Mouse (Mus musculus) midbrain, embryonic 14.5 days (tissue): ENCODE data around the gene Miox. TPM values are rescaled to one million over a fixed set of nuclear protein-coding genes. Genes with fewer than 3 reads are reported as not detected.
A peak's percentile ranks its signal among the peaks of the same experiment; 100 is the strongest.

Source experiments
- ATAC-seq: fragments of 200-750 bp; cut with Nextera tagmentation; 2 replicates; pipeline ENCODE4 v1.8.0; 2017; ENCODE audit warnings: moderate number of reproducible peaks, moderate library complexity; ENCODE audit not compliant: low FRiP score, low TSS enrichment
- DNase-seq: peaks from one replicate; pipeline ENCODE4 v3.0.0-alpha.2; 2015
- H3K27ac ChIP-seq: fragments of 300-500 bp; sonication (generic); replicated peaks from 2 replicates; pipeline ENCODE4 v1.5.1; 2014; ENCODE audit warnings: mild to moderate bottlenecking, low read depth, low read length, moderate library complexity
- H3K27me3 ChIP-seq: fragments of 300-500 bp; sonication (generic); 2 replicates; pipeline ENCODE4 v1.6.1; 2014; ENCODE audit warnings: low read length, control low read depth, mixed read lengths; ENCODE audit not compliant: control insufficient read depth, insufficient read depth
- H3K36me3 ChIP-seq: fragments of 300-500 bp; sonication (generic); 2 replicates; pipeline ENCODE4 v1.6.1; 2014; ENCODE audit warnings: low read length, control low read depth; ENCODE audit not compliant: control insufficient read depth, insufficient read depth
- H3K4me1 ChIP-seq: fragments of 300-500 bp; sonication (generic); 2 replicates; pipeline ENCODE4 v1.6.1; 2014; ENCODE audit warnings: mild to moderate bottlenecking, antibody characterized with exemption, low read length, control low read depth; ENCODE audit not compliant: control insufficient read depth, insufficient read depth
- H3K4me2 ChIP-seq: fragments of 300-500 bp; sonication (generic); 2 replicates; pipeline ENCODE4 v1.6.1; 2014; ENCODE audit warnings: mild to moderate bottlenecking, low read length, moderate library complexity
- H3K4me3 ChIP-seq: fragments of 300-500 bp; sonication (generic); replicated peaks from 2 replicates; pipeline ENCODE4 v1.5.1; 2014; ENCODE audit warnings: low read depth, low read length
- H3K9ac ChIP-seq: fragments of 300-500 bp; sonication (generic); replicated peaks from 2 replicates; pipeline ENCODE4 v1.6.1; 2014; ENCODE audit warnings: mild to moderate bottlenecking, low read length, moderate library complexity
- H3K9me3 ChIP-seq: fragments of 300-500 bp; sonication (generic); 2 replicates; pipeline ENCODE4 v1.6.1; 2016; ENCODE audit warnings: low read length, control low read depth, mixed read lengths; ENCODE audit not compliant: control insufficient read depth
- WGBS: fragments of 180-500 bp; shearing (Covaris S2); extraction: QIAGEN DNeasy Blood & Tissue Kit; methylation state at CpG from one replicate; pipeline ENCODE4 v1.1.7; 2014; 5-methylcytosine and 5-hydroxymethylcytosine counted together
- polyA plus RNA-seq: library from polyadenylated mRNA; unstranded; fragments of >200 nt; fragmentation: Nextera tagmentation; extraction: Ambion mirVana; gene quantifications from 2 replicates; pipeline ENCODE4 v1.2.1, GENCODE M21; 2014

Gene Miox
- polyA plus RNA-seq, 1 experiment from 2014 or later = not detected

DNA sequence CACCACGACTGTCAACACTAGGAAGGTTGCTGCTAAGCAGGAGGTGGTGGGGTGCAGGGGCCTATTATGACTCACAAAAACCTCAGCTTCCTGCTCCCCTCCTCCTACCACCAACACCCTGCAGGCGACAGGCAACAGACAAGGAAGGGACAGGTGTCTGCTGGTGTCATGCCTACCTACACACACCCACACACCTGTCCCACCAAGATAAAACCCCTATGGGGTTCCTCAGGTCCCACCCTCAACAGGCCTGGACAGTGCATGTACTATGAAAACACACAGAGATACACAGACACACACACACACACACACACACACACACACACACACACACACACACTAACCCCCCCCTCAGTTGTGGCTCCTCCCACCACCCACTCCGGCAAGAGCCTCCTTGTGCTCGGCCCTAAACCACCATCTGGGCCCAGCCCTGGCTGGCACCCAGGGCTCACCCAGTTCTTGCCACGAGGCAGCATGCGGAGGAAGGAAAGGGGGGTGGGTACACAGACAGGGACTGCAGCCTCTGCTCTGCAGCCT, 24.2 kb upstream of the Miox start:
- Histone ChIP-seq H3K27me3 (no peaks in the 10 kb centered on the region), H3K4me1 (peaks cover 22% of the 10 kb centered on the region), H3K27ac (no peak overlapping the region), H3K4me2 (no peak overlapping the region), H3K4me3 (no peak overlapping the region), H3K36me3 (peaks cover 28% of the 10 kb centered on the region), H3K9me3 (no peaks in the 10 kb centered on the region), H3K9ac (no peak overlapping the region)
- no peak for DNase-seq
- no peak for ATAC-seq
- 75% methylated on average over 6 of the region's 6 CpGs for WGBS

DNA sequence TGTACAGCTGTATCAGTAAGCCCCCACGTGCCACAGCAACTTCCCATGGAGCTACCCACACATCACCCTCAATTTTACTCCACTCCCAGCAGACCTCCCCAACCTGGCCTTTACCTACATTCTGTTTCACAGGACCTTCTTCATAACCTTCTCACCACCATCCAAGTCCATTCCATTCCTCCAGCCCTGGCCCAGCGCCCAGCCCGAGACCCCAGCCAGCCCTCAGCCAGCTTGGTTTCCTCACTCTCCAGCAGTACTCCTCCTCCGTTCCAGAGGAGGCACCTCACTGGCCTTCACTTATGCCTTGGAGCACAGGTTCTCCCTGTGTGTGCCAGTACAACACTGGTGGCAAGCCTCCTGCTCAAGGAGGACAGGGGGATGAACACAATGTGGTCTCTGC, 20.8 kb upstream of the Miox start:
- H3K4me1 ChIP-seq = peaks cover 22% of the 10 kb centered on the region
- H3K36me3 ChIP-seq = no peaks in the 10 kb centered on the region
- DNase-seq (no peak), ATAC-seq (no peak)
- H3K4me2 ChIP-seq = peak overlapping the region; percentile 86
- peak overlapping the region; percentile 95; the same call in 1 of the 2 replicates for H3K4me3 ChIP-seq
- peak overlapping the region; percentile 23; the same call in 1 of the 2 replicates for H3K9ac ChIP-seq
- H3K27me3 ChIP-seq = no peaks in the 10 kb centered on the region
- 81% methylated on average over 4 of the region's 4 CpGs for WGBS
- no peak overlapping the region for H3K27ac ChIP-seq
- no peaks in the 10 kb centered on the region for H3K9me3 ChIP-seq

DNA sequence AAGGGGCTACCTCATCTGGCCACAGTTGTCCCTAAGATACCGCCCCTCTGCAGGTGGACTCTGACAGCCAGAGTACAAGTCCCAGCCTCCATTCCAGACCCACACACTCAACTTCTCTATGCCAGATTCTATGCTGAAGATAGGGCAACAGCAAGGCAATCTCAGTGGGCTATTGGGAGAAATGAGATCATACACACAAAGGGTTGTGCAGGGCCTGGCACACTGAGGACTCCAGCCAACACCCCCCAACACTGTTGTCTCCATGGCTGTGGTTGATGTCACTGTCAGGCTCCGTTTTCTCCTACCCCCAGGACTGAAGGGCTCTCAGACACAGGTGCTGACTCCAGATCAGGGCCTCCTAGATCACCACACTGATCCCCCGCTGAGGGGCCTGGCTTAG, 20.1 kb upstream of the Miox start:
- Histone ChIP-seq H3K27ac (no peak overlapping the region), H3K4me1 (peaks cover 22% of the 10 kb centered on the region), H3K4me2 (peak overlapping the region; percentile 86), H3K9me3 (no peaks in the 10 kb centered on the region), H3K9ac (peak overlapping the region; percentile 84), H3K36me3 (no peaks in the 10 kb centered on the region), H3K4me3 (peak overlapping the region; percentile 95), H3K27me3 (no peaks in the 10 kb centered on the region)
- no peak for ATAC-seq
- no peak for DNase-seq
- WGBS = 30% methylated on average over 3 of the region's 3 CpGs

DNA sequence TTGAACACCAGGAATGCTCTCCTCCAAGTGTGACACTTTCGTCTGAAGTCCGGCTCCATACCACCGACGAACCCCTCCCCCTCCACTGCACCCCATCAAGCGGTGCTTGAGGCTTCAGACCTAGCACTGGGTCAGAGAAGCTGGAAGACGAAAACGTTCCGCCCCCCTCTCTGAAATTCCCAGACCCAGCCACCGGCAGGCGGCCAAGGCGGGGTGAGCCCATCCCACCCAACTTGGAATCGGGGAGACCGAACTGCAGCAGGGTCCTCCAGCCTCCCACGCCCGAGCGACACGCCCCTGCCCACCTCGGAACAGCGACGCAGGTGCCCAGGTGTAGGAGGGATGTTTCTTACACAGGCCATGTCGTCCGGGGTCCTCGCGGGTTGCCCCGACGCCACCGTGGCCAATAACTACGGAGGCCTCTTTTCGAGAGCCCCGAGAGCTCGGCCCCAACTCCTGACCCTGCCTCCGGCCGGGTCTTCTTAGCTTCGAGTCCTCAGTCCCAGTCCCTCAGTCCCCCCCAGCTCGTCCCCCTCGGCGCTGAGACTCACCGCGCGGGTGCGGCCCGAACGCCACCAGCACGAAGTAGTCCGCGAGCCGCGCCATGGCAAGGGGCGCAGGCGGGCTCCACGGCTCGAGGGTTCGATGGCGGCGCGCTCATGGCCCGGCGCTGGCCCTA, 19.5 kb upstream of the Miox start:
- Histone ChIP-seq H3K27me3 (no peaks in the 10 kb centered on the region), H3K9ac (peak overlapping the region; percentile 84), H3K9me3 (no peaks in the 10 kb centered on the region), H3K4me3 (peak overlapping the region; percentile 95), H3K4me2 (peak overlapping the region; percentile 86), H3K27ac (peak overlapping the region; percentile 72; the same call in 1 of the 2 replicates), H3K36me3 (no peaks in the 10 kb centered on the region), H3K4me1 (peaks cover 22% of the 10 kb centered on the region)
- WGBS = under 1% methylated on average over 58 of the region's 58 CpGs
- ATAC-seq = peak; percentile 29
- peak; percentile 50 for DNase-seq

DNA sequence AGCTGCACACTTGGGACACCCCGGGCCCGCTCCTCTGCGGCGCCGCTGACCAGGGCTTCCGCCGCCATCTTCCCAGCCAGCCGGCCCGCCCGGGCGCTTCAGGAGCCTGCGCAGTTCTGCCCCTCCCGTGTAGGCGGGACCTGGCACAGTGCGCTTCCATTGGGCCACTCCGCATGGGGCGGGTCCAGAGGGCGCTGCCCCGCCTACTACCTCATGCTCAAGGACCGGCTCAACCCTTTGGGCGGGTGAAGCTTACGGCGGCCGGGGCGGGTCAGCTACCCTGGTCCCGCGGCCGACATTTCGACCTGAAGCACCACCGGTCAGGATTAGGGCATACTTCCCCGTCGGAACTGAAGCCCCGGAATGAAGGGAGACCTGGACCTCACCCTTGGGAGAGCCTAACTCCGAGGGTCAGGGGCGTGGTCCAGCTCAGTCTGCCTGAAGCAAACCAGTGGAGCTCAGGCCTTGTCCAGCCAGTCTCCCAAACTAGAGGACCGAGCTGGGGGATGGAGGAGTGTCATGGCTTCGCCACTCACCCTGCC, 18.9 kb upstream of the Miox start, which contains the start of gene Sbf1:
Gene Sbf1 (minus strand): TSS at position 122 of the 542 bp plus-strand sequence.
- peak; percentile 100 for ATAC-seq
- H3K4me2 ChIP-seq = peak within 1 kb of the TSS; percentile 86
- peak within 1 kb of the TSS; percentile 95 for H3K4me3 ChIP-seq
- H3K9me3 ChIP-seq = no peaks in the 10 kb centered on the region
- H3K27ac ChIP-seq = peak within 1 kb of the TSS; percentile 72
- no peaks in the 10 kb centered on the region for H3K27me3 ChIP-seq
- H3K36me3 ChIP-seq = no peaks in the 10 kb centered on the region
- WGBS = under 1% methylated on average over 37 of the region's 37 CpGs
- peaks cover 21% of the 10 kb centered on the region for H3K4me1 ChIP-seq
- DNase-seq = peak; percentile 98
- H3K9ac ChIP-seq = peak within 1 kb of the TSS; percentile 84

DNA sequence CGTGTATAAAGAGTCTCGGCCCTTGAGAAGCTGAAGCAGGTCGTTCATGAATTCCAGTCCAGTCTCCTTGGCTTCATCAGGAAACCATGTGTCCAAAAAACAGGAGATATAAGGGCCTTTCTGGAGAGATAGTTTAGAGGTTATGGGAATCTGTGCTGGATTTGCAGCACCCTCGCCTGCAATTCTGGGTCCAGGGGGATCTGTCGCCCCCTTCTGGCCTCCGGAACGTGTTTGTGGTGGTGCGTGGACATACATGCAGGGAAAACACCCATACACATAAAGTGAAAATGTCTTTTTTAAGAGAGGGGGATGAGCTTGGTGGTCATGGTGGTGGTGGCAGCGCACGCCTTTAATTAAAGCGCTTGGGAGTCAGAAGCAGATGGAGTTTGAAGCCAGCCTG, 18.1 kb upstream of the Miox start:
- H3K4me1 ChIP-seq = peaks cover 19% of the 10 kb centered on the region
- DNase-seq = no peak
- ATAC-seq = no peak
- no peak overlapping the region for H3K4me3 ChIP-seq
- no peaks in the 10 kb centered on the region for H3K27me3 ChIP-seq
- 62% methylated on average over 11 of the region's 11 CpGs for WGBS
- H3K27ac ChIP-seq = no peak overlapping the region
- no peak overlapping the region for H3K4me2 ChIP-seq
- no peaks in the 10 kb centered on the region for H3K9me3 ChIP-seq
- H3K9ac ChIP-seq = no peak overlapping the region
- no peaks in the 10 kb centered on the region for H3K36me3 ChIP-seq

DNA sequence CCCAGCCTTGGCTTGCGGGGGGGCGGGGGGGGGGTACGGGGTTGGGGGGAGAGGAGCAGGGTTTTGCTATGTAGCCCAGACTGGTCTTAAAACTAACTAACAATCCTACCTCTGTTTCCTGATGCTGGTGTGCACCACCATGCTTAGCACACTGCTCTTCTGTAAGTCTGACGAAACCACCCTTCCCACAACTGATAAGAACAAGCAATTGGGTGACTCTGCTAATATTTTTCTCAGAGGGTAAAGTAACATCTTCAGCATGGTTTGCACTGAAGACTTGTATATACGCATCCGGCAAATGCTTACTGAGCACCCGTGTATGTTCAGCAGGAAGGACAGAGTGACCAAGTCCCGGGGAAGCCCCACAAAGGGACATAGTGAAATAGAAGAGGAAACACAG, 12.9 kb upstream of the Miox start:
- no peaks in the 10 kb centered on the region for H3K27me3 ChIP-seq

DNA sequence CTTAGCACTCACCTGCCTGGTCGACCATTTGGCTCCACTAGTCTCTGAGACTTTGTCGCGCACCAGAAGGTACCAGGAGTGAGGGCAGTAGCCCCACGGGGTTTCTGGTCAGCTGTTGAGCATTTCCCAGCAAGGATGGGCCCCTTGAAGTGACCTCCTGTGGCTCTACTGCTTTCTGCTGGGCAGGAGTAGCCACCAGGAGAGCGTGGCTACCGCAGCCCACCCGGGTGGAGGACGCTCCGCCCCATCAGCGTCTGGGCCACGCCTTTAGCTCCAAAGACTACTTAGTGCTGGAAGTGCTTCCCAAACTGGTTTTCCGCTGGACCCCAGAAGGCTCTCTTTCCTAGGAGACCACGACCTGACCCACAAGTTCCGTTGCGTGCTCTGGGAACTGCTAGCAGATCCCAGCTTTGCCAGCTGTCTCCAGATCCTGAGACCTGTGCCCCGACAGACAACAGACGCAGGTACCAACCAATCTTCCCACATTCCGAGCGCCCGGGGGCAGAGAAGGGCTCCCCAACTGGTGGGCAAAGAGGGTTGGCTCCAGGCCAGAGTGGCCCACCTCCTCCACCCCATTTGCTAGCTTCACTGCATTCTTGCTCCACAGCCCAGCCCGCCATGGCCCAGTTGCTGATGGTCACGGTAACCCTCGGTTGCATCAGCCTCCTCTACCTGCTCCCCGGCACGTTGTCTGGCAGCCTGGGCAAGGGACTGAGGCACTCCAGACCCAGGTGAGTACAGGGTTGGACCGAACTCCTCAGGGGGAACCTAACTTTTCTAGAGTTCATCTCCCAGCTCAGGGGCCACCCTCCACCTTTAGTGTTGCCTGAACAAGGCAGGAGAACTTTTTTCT, 11.3 kb upstream of the Miox start, which contains the start of gene Adm2:
Gene Adm2 (plus strand): TSS at position 51 of the 853 bp plus-strand sequence.
- peak within 1 kb of the TSS; percentile 23; the same call in 1 of the 2 replicates for H3K4me2 ChIP-seq
- no peaks in the 10 kb centered on the region for H3K27me3 ChIP-seq
- 7% methylated on average over 26 of the region's 26 CpGs for WGBS
- H3K9me3 ChIP-seq = no peaks in the 10 kb centered on the region
- H3K36me3 ChIP-seq = no peaks in the 10 kb centered on the region
- no peaks in the 10 kb centered on the region for H3K4me1 ChIP-seq
- no peak within 1 kb of the TSS for H3K4me3 ChIP-seq
- ATAC-seq = no peak
- no peak for DNase-seq
- H3K9ac ChIP-seq = no peak within 1 kb of the TSS
- H3K27ac ChIP-seq = no peak within 1 kb of the TSS

More for the DNA sequence above, 12.9 kb upstream of the Miox start:
- WGBS = 80% methylated on average over 8 of the region's 8 CpGs
- no peaks in the 10 kb centered on the region for H3K36me3 ChIP-seq
- no peak overlapping the region for H3K9ac ChIP-seq
- H3K4me2 ChIP-seq = no peak overlapping the region
- no peak overlapping the region for H3K27ac ChIP-seq
- no peak overlapping the region for H3K4me3 ChIP-seq
- no peak for ATAC-seq
- no peak for DNase-seq
- H3K4me1 ChIP-seq = no peaks in the 10 kb centered on the region
- no peaks in the 10 kb centered on the region for H3K9me3 ChIP-seq
